Mouse (Mus musculus) hindbrain, embryonic 14.5 days (tissue): ENCODE measurements around the gene Ntrk2. TPM values are rescaled to one million over a fixed set of nuclear protein-coding genes. Genes with fewer than 3 reads are reported as not detected.
"Not testable (repeated sequence)": the region's sequence is repeated elsewhere in the genome, so short reads cannot be mapped to it uniquely, and the experiment has no call there.

ENCODE experiments used
- ATAC-seq: fragments of 200-750 bp; cut with Nextera tagmentation; 2 replicates; pipeline ENCODE4 v1.8.0; 2017; ENCODE audit warnings: moderate number of reproducible peaks, mild to moderate bottlenecking, moderate TSS enrichment, moderate library complexity; ENCODE audit not compliant: low FRiP score
- DNase-seq: peaks from one replicate; pipeline ENCODE4 v3.0.0-alpha.2; 2015; ENCODE audit warnings: low spot score
- H3K27ac ChIP-seq: fragments of 300-500 bp; sonication (generic); 2 replicates; pipeline ENCODE4 v1.5.1; 2014; ENCODE audit warnings: mild to moderate bottlenecking, moderate library complexity
- H3K27me3 ChIP-seq: fragments of 300-500 bp; sonication (generic); 2 replicates; pipeline ENCODE4 v1.6.1; 2014; ENCODE audit warnings: mild to moderate bottlenecking, low read length, mixed read lengths; ENCODE audit not compliant: control insufficient read depth, insufficient read depth
- H3K36me3 ChIP-seq: fragments of 300-500 bp; sonication (generic); replicated peaks from 2 replicates; pipeline ENCODE4 v1.6.1; 2014; ENCODE audit not compliant: control insufficient read depth, insufficient read depth
- H3K4me1 ChIP-seq: fragments of 300-500 bp; sonication (generic); replicated peaks from 2 replicates; pipeline ENCODE4 v1.6.1; 2014; ENCODE audit warnings: antibody characterized with exemption, low read length, mixed read lengths; ENCODE audit not compliant: control insufficient read depth, insufficient read depth
- H3K4me2 ChIP-seq: fragments of 300-500 bp; sonication (generic); replicated peaks from 2 replicates; pipeline ENCODE4 v1.6.1; 2014; ENCODE audit warnings: mild to moderate bottlenecking, moderate library complexity
- H3K4me3 ChIP-seq: fragments of 300-500 bp; sonication (generic); replicated peaks from 2 replicates; pipeline ENCODE4 v1.5.1; 2014; ENCODE audit warnings: mild to moderate bottlenecking, low read length
- H3K9ac ChIP-seq: fragments of 300-500 bp; sonication (generic); 2 replicates; pipeline ENCODE4 v1.6.1; 2014
- H3K9me3 ChIP-seq: fragments of 300-500 bp; sonication (generic); 2 replicates; pipeline ENCODE4 v1.6.1; 2016; ENCODE audit warnings: low read length; ENCODE audit not compliant: control insufficient read depth
- WGBS: fragments of 180-500 bp; shearing (Covaris S2); extraction: QIAGEN DNeasy Blood & Tissue Kit; methylation state at CpG from one replicate; pipeline ENCODE4 v1.1.7; 2014; 5-methylcytosine and 5-hydroxymethylcytosine counted together
- polyA plus RNA-seq: library from polyadenylated mRNA; unstranded; fragments of >200 nt; fragmentation: Nextera tagmentation; extraction: Ambion mirVana; gene quantifications from 2 replicates; pipeline ENCODE4 v1.2.1, GENCODE M21; 2014

Gene Ntrk2
- polyA plus RNA-seq, 1 experiment from 2014 or later, result 108 TPM

- H3K27me3 ChIP-seq, result no peaks in the 10 kb centered on the region
- WGBS, result 15% methylated on average over 10 of the region's 10 CpGs
- peaks cover 53% of the 10 kb centered on the region for H3K4me1 ChIP-seq
- peak overlapping the region; percentile 13 for H3K4me2 ChIP-seq
- DNase-seq (peak; percentile 31), ATAC-seq (peak; percentile 49)
- H3K9me3 ChIP-seq, result no peaks in the 10 kb centered on the region
- no peaks in the 10 kb centered on the region for H3K36me3 ChIP-seq
- H3K4me3 ChIP-seq, result no peak overlapping the region
- H3K9ac ChIP-seq, result peak overlapping the region; percentile 10; the same call in 1 of the 2 replicates
- peak overlapping the region; percentile 92 for H3K27ac ChIP-seq
Observed at GRCm38 (mm10) chr13:59092045-59092857, 285.9 kb downstream of the Ntrk2 start.

GRCm38 (mm10) chr13:59092858-59093154 is 286.4 kb downstream of the Ntrk2 start:
- no peaks in the 10 kb centered on the region for H3K36me3 ChIP-seq
- peak overlapping the region; percentile 10; the same call in 1 of the 2 replicates for H3K9ac ChIP-seq
- no peak overlapping the region for H3K4me3 ChIP-seq
- WGBS, result 4% methylated on average over 4 of the region's 4 CpGs
- H3K4me1 ChIP-seq, result peaks cover 53% of the 10 kb centered on the region
- peak overlapping the region; percentile 92 for H3K27ac ChIP-seq
- peak; percentile 96 for ATAC-seq
- no peaks in the 10 kb centered on the region for H3K9me3 ChIP-seq
- H3K27me3 ChIP-seq, result no peaks in the 10 kb centered on the region
- H3K4me2 ChIP-seq, result peak overlapping the region; percentile 13
- DNase-seq, result peak; percentile 86

GRCm38 (mm10) chr13:59094722-59095121 is 288.4 kb downstream of the Ntrk2 start:
- ATAC-seq, result no peak
- no peaks in the 10 kb centered on the region for H3K27me3 ChIP-seq
- WGBS, result 84% methylated on average over 7 of the region's 7 CpGs
- no peak overlapping the region for H3K4me3 ChIP-seq
- H3K4me1 ChIP-seq, result peaks cover 50% of the 10 kb centered on the region
- no peak overlapping the region for H3K9ac ChIP-seq
- H3K36me3 ChIP-seq, result no peaks in the 10 kb centered on the region
- DNase-seq, result no peak
- no peak overlapping the region for H3K27ac ChIP-seq
- no peaks in the 10 kb centered on the region for H3K9me3 ChIP-seq
- H3K4me2 ChIP-seq, result no peak overlapping the region

GRCm38 (mm10) chr13:59095811-59096391 is 289.5 kb downstream of the Ntrk2 start:
- H3K4me1 ChIP-seq, result peaks cover 42% of the 10 kb centered on the region
- DNase-seq (no peak), ATAC-seq (no peak)
- WGBS, result 43% methylated on average over 10 of the region's 10 CpGs
- H3K4me3 ChIP-seq, result no peak overlapping the region
- H3K4me2 ChIP-seq, result no peak overlapping the region
- no peaks in the 10 kb centered on the region for H3K36me3 ChIP-seq
- no peak overlapping the region for H3K9ac ChIP-seq
- no peaks in the 10 kb centered on the region for H3K27me3 ChIP-seq
- no peaks in the 10 kb centered on the region for H3K9me3 ChIP-seq
- no peak overlapping the region for H3K27ac ChIP-seq

GRCm38 (mm10) chr13:59100086-59100485 is 293.7 kb downstream of the Ntrk2 start:
- ATAC-seq (no peak), DNase-seq (no peak)
- Histone ChIP-seq H3K4me1 (peaks cover 4% of the 10 kb centered on the region; the same call in 1 of the 2 replicates), H3K4me3 (no peak overlapping the region), H3K9me3 (no peaks in the 10 kb centered on the region), H3K9ac (no peak overlapping the region), H3K36me3 (no peaks in the 10 kb centered on the region), H3K27me3 (no peaks in the 10 kb centered on the region), H3K4me2 (no peak overlapping the region), H3K27ac (no peak overlapping the region)
- WGBS, result 59% methylated on average over 10 of the region's 10 CpGs

GRCm38 (mm10) chr13:59107791-59108190 is 301.4 kb downstream of the Ntrk2 start:
- not testable (repeated sequence) for H3K9me3 ChIP-seq, H3K4me3 ChIP-seq, H3K36me3 ChIP-seq, H3K4me2 ChIP-seq, DNase-seq, ATAC-seq, H3K4me1 ChIP-seq, H3K9ac ChIP-seq, H3K27me3 ChIP-seq, H3K27ac ChIP-seq
- 94% methylated on average over 10 of the region's 10 CpGs for WGBS

- no peaks in the 10 kb centered on the region for H3K4me1 ChIP-seq
- ATAC-seq, result no peak
- no peak overlapping the region for H3K4me3 ChIP-seq
- H3K4me2 ChIP-seq, result no peak overlapping the region
- no peak for DNase-seq
- H3K9me3 ChIP-seq, result peaks cover 9% of the 10 kb centered on the region; the same call in 1 of the 2 replicates
- H3K36me3 ChIP-seq, result no peaks in the 10 kb centered on the region
- H3K27me3 ChIP-seq, result no peaks in the 10 kb centered on the region
- no peak overlapping the region for H3K27ac ChIP-seq
- 94% methylated on average over 5 of the region's 5 CpGs for WGBS
- no peak overlapping the region for H3K9ac ChIP-seq
Observed at GRCm38 (mm10) chr13:59110107-59110506, 303.7 kb downstream of the Ntrk2 start.

GRCm38 (mm10) chr13:59114684-59115083 is 308.3 kb downstream of the Ntrk2 start:
- H3K36me3 ChIP-seq, result no peaks in the 10 kb centered on the region
- H3K9ac ChIP-seq, result no peak overlapping the region
- H3K4me2 ChIP-seq, result no peak overlapping the region
- no peaks in the 10 kb centered on the region for H3K27me3 ChIP-seq
- 97% methylated on average over 1 of the region's 1 CpGs for WGBS
- H3K27ac ChIP-seq, result no peak overlapping the region
- ATAC-seq (no peak), DNase-seq (no peak)
- peaks cover 12% of the 10 kb centered on the region; the same call in 1 of the 2 replicates for H3K9me3 ChIP-seq
- no peaks in the 10 kb centered on the region; the same call in 1 of the 2 replicates for H3K4me1 ChIP-seq
- H3K4me3 ChIP-seq, result no peak overlapping the region

GRCm38 (mm10) chr13:59115551-59115950 is 309.2 kb downstream of the Ntrk2 start:
- H3K27ac ChIP-seq, result no peak overlapping the region
- H3K4me2 ChIP-seq, result no peak overlapping the region
- H3K9ac ChIP-seq, result no peak overlapping the region
- H3K36me3 ChIP-seq, result no peaks in the 10 kb centered on the region
- no peaks in the 10 kb centered on the region; the same call in 1 of the 2 replicates for H3K4me1 ChIP-seq
- no peak overlapping the region for H3K4me3 ChIP-seq
- 97% methylated on average over 14 of the region's 14 CpGs for WGBS
- no peaks in the 10 kb centered on the region for H3K27me3 ChIP-seq
- no peak for ATAC-seq
- no peak for DNase-seq
- H3K9me3 ChIP-seq, result peaks cover 12% of the 10 kb centered on the region; the same call in 1 of the 2 replicates
